Mouse (Mus musculus) olfactory bulb, adult 2 months (tissue): ENCODE measurements around the gene Sfxn2.

Source experiments
- CTCF ChIP-seq: fragments of 200-500 bp; IDR thresholded peaks from 2 replicates; pipeline ENCODE4 v1.5.1; 2012; ENCODE audit warnings: low read depth, mild to moderate bottlenecking, low read length, moderate library complexity; ENCODE audit not compliant: insufficient read depth
- POLR2A ChIP-seq: fragments of 200-500 bp; IDR thresholded peaks from 2 replicates; pipeline ENCODE4 v1.6.1; 2012; ENCODE audit warnings: mild to moderate bottlenecking, low read depth, low read length, moderate library complexity; ENCODE audit not compliant: insufficient read depth

DNA sequence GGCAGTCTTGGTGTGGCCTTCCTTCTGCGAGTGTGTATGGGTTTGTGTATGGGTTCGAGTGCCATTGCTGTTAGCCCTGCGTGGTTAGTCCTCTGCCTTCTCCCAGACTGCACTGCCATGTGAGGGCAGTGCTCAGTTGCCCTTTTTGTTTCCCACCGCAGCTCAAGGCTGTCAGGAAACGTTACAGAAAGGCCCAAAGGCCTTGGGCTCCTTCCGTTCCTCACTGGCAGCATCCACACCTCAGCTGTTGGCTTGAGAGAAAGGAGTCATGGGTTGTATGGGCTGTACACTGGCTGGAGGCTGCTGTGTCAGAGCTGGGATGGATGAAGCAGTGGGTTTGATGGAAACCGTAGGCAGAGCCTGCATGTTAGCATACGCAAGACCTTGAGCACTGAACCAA lies 67.6 kb downstream of the Sfxn2 start:
- TF ChIP-seq POLR2A, result no peak
- no peak for TF ChIP-seq CTCF
